Mouse (Mus musculus) embryonic fibroblast, embryonic 13.5 days (primary cell): ENCODE results near the gene Prmt2.

Experiments
- CTCF ChIP-seq: IDR thresholded peaks from 2 replicates; pipeline ENCODE4 v1.5.1; 2011; ENCODE audit warnings: mild to moderate bottlenecking, control low read depth, low read length, moderate library complexity, borderline replicate concordance; ENCODE audit not compliant: insufficient read depth
- POLR2A ChIP-seq: IDR thresholded peaks from 2 replicates; pipeline ENCODE4 v1.6.1; 2011; ENCODE audit warnings: low read depth, mild to moderate bottlenecking, control low read depth, low read length, moderate library complexity

- TF ChIP-seq CTCF = no peak
- TF ChIP-seq POLR2A = no peak
Measured at GRCm38 (mm10) chr10:76253536-76253935, 15.9 kb upstream of the Prmt2 start, which contains the start of gene S100b.
